Mouse (Mus musculus) kidney, adult 2 months (tissue): ENCODE measurements at regions not wholly inside any gene's neighbourhood (a gene's known extent, or its start where the extent isn't known, plus 50 kb on each side); places are given as distances from the start of the nearest gene placed in this dataset.

Experiments used
- CTCF ChIP-seq: fragments of 200-500 bp; conservative IDR thresholded peaks from 2 replicates; pipeline ENCODE4 v1.5.1; 2011; ENCODE audit warnings: low read depth, mild to moderate bottlenecking, control low read depth, low read length, moderate library complexity, mixed read lengths; ENCODE audit not compliant: insufficient read depth, insufficient read length
- POLR2A ChIP-seq: fragments of 200-500 bp; IDR thresholded peaks from one replicate; pipeline ENCODE4 v1.6.1; 2011; ENCODE audit warnings: low read depth, low read length, control low read depth

- no peak for TF ChIP-seq CTCF
- TF ChIP-seq POLR2A: no peak
Observed at GRCm38 (mm10) chr7:137947424-137947823, 450.1 kb downstream of the Tcerg1l start.
